Mouse (Mus musculus): ENCODE measurements around the gene Ppm1l. TPM values are rescaled to one million over a fixed set of nuclear protein-coding genes. Genes with fewer than 3 reads are reported as not detected.

Gene Ppm1l
- polyA plus RNA-seq, 3 experiments from 2014 or later: 0.06 to 4.4 (median 3.0) TPM

GRCm38 (mm10) chr3:69446989-69447388, 130.3 kb downstream of the Ppm1l start:
- no peak for ATAC-seq

DNA sequence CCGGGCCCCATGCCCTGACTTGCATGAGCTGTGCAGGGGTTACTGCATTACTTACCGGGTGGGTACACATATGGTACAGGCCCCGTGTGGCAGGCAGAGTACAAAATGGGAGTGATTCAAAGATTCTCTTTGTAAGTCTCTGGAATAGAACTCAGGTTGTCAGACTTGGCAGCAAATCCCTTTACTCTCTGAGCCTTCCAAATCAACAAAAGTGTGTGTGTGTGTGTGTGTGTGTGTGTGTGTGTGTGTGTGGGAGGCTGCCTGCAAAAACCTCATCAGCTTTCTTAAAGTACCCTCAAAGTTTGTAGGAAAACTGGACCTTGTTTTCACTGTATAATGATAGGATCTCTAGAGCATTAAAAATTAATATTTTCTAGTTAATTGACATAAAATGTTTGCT, 132.4 kb downstream of the Ppm1l start:
- no peak for ATAC-seq

GRCm38 (mm10) chr3:69454330-69454729, 137.7 kb downstream of the Ppm1l start:
- no peak for ATAC-seq

GRCm38 (mm10) chr3:69456071-69456470, 139.4 kb downstream of the Ppm1l start:
- no peak for ATAC-seq

DNA sequence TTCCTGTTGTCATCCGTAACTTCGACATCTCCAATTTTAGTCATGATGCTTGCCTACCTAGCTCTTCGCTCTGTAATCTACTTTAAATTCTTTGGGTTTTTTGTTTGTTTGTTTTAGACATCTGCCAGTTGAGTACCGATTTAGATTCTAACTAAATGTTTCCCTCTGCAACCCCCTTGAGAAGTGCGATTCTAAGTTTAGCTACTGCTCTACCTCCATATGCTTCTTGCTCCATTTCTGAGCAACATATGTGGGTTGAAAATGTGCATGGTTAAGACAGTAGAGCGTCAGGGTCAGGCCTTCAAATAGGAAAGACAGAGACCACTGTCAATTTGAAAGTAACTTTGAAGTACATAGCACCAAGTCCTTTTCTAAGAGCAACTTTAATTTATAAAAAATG, 142.1 kb downstream of the Ppm1l start:
- no peak for ATAC-seq

DNA sequence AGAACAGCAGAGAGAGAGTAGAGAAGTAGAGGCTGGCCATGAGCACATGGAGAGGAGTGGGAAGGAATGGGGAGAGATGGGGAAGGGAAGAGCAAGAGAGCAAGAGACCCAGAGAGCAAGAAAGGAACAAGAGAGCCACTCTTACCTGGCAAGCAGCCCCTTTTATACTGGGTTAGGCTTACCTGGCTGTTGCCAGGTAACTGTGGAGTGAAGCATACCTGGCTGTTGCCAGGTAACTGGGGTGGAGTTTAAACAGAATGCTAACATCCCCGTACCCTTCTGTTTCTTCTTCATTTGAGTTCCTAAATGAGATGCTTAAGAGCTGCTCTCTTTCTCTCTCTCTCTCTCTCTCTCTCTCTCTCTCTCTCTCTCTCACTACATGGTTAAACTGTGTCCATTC, 145.3 kb downstream of the Ppm1l start:
- no peak for ATAC-seq

DNA sequence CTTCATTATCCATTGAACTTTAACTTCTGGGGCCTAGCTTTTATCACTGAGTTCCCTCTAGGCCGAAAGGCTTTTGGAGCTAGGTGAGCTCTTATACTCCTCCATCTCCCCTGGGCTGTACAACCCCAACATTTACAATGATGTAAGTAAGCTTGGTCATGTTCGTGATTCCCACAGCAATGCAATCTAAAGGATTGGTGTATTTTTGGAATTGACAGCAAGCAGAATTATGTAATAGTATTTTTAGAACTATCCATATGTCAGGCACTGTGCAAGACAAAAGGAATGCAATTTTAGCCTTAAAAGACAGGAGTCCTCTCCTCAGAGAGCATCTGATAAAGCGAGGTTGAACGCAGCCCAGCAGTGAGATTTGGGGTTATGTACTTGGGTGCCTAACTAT, 149.1 kb downstream of the Ppm1l start:
- ATAC-seq: no peak

DNA sequence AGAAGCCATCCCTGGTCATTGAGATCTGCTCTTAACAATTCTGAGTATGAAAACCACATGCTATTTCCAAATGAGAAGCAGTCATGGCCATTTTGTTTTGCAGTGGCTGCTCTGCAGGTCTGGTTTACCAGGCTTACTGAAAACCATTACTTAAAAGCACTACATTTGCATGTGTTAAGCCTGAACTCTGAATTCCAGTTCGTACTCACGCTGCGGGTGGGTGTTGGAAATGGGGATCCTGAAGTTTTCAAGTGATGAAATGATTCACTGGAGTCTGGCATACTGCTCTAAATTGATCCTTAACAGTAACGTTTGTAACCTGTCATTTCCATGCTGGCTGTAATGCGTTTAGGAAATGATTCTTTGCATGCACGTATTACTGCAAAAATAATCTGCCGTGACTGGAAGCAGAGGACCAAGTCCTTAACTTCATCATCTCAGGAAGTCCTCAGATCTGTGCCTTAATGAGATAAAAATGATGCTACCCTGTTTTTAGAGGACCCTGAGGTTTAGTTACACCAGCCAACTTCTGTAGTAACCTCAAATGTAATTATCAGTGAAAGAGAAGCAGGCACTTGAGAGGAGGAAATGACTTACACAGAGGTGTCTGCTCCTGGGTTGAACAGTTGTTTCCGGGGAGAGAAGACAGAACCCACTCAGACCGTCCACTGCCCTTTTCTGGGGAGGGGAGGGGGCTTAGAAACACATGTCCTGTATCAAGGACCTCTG, 151.8 kb downstream of the Ppm1l start:
- ATAC-seq: peak; percentile 58

- ATAC-seq: no peak
Measured at GRCm38 (mm10) chr3:69469463-69470141, 152.9 kb downstream of the Ppm1l start.

DNA sequence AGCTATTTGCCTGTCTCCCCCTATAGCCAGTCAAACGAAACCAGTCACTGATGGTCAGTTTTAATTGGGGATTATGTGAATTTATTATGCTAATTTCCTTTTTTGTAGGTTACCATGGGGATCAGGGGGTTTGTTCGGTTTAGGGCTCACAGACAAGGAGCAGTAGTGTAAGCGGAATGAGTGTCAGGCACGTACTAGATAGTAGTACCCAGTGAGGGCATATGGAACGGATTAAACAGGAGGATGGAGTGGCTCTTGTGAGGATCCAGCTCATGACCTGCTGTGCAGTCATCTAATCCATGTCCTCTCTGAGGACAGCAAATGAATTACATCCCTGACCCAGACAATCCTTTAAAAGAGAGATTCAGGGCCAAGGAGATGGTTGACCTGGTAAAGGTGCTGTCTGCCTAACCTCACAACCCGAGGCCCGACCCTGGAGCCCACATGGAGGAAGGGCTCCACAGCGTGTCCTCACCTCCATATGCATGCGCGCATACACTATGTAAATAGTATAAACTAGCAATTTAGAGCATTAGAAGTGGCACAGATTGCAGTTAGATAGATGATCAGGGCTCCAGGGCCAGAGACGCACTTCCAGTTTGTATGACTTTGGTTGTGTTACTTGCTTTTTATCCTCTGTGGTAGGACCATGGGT, 153.6 kb downstream of the Ppm1l start:
- no peak for ATAC-seq

- no peak for ATAC-seq
Measured at GRCm38 (mm10) chr3:69475850-69476450, 159.3 kb downstream of the Ppm1l start.

DNA sequence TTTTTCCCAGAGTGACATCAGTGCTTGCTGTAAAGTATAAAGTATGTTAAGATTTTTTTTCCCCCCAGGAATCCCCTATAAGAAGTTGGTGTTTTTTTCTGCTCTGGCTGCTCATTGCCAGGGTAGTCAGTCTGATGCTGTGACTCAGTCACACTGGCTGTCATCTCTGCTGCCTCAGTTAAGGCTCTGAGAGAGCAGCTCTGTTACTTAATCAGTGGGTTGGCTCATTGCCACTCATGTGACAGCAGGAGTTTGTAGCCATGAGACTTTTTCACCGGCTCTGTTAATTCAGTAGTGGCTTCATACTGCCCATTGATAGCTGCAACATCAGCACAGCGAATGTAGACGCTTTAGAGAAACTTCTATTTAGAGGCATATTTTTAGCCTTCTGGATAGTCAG, 163.3 kb downstream of the Ppm1l start:
- ATAC-seq: no peak

DNA sequence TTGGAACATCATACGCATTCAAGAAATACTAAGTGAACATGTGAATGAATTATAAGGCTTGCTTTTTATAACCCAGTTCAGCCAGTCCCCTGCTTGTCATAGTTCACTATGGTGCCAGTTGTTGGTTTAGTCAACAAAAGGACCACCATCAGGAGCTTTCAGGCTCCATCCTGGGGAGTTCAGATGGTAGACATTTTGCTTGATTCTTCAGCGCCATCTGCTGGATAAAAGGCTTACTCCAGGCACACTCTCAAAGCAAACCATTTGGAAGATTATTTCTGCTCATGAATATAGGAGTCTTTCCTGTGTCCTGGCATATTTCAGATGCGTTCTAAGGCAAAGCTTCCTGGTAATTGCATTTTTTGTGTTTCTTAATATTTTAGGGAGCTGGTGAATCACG, 165.2 kb downstream of the Ppm1l start:
- ATAC-seq: peak; percentile 76

DNA sequence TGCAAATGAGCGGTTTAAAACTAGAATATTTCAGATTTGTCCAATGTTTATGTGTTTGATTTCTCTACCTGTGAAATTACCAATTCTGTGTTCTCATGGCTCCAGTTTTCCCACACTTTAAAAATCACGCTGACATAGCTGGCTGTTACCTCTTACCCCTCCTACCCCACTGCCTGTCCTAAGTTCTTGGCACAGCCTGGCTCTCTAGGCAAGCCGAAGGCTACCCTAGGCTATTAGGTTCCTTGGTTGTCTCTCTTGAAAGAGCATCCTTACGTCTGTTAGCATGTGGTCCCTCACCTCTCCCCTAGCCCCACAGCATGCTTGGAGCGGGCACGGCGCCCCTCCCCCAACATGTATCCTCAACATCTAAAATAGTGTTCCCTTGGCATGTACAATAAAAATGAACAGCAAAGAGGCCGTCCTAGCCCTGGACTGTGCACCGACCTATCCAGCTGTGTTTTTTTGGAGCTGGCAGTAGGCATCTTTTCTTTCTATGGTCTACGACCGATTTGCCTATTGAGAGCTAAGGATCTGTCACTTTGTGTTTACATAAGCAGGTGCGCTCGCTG, 167.4 kb downstream of the Ppm1l start:
- ATAC-seq: no peak

GRCm38 (mm10) chr3:69484582-69484981, 167.9 kb downstream of the Ppm1l start:
- ATAC-seq: no peak

DNA sequence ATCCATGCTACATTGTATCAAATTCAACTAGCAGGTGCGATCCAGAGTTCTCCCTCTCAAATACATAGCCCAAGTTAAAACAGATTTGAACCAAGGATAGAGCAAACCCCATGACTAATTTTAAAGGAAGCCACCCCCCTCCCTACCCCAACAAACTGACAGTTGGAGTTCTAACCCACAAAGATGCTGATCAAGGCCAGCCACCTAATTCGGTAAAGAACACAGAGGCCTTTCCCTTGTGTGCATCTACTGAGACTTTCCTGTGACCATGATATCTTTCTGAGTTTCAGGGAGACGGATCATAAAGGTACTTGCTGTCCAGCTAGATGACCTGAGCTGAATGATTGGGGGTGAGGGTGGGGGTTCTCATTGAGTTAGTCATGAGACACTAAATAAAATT, 168.7 kb downstream of the Ppm1l start:
- ATAC-seq: no peak

DNA sequence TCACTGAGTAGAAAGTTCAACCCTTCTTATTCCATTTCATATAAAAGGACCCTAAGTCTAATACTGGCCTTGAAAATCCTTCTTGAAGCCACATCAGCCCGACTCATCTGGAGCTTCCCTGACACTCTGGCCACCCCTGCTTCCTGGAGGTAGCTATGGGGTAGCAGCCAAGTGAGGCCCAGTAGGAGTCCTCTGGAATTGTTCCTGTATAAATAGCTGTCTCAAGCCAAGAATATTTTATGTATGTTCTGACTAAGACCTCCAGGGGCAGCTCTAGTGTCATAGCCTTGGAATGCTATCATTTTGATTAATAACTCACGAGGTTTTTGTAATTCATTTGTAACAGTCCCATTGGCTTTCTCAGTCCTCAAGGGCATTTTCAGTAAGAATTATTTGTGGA, 169.1 kb downstream of the Ppm1l start:
- no peak for ATAC-seq

GRCm38 (mm10) chr3:69487471-69487870, 170.8 kb downstream of the Ppm1l start:
- ATAC-seq: no peak

DNA sequence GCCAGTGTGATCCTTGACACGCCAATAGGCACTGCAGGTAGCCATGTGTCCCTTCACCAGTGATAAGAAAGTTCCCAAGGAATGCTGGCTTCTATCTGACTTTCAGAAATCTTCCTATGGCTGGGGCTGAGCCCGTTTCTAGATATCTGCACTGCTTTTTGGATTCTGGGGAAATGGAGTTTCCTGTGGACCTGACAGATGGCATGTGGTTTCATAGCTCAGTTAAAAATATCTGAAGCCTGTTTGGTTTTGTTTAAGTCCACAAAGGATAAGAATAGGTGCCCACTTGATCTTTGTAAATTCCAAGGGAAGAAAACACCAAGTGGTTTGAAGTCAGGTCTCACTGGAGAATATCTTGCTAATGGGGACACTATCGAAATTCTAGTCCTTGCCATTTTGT, 173.0 kb downstream of the Ppm1l start:
- no peak for ATAC-seq

DNA sequence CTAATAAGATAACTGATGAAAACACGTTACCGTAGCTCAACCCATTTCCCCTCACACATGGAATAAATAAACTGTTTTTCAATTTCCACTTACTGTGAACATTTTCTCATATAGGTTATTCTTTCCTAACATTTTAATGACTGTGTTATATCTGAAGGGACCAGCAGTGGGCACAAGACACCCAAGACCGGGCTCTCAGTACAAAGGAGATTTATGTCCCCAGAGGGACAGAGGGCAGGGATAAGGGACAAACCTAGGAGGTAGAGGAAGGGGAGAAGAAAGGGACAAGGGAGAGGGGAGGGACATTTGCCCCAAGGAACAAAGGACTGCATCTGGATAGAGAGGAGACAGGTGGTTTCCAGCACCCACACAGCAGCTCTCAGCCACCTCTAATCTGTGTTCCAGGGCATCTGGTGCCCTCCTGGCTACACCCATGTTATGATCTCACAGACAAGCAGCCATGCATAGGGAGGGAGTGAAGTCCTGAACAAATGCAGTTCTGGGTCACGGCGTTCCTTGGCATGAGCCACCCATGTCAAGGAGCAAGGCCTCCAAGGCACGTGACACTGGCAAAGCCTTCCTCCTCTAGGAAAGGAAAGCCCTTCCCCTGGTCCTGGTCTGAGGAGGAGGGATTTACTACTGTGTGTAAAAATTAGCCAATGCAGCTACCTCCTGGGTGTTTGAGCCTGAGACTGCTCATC, 174.5 kb downstream of the Ppm1l start:
- no peak for ATAC-seq

- ATAC-seq: no peak
Measured at GRCm38 (mm10) chr3:69494233-69495010, 177.8 kb downstream of the Ppm1l start.

- no peak for ATAC-seq
Measured at GRCm38 (mm10) chr3:69497178-69497577, 180.5 kb downstream of the Ppm1l start.

Data from inflammation-experienced regulatory T-cells, adult 6 months (primary cell).